Comparison of ENCODE assay signal across 33 mouse cellular contexts in the genomic region with DNA sequence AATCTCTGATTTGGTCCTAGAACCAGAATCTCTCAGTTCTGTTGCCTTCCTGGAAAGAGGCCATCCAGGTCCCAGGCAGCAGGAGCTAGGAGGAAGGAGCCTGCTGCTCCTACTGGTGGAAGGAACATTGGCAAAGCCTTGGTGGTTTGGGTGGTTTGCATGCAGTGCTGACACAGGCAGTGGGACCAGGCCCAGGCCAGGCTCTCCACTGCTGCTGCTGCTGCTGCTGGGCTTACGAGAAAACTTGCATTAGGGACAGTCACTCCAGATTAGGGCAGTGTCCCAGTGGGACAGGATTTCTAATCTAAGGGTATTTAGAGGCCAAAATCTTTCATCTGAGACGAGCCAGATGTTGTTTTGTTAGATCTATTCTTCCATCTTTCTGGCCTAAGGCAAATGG.
DNase-seq lines count a peak whose midpoint lies in the region; ATAC-seq lines count a peak whose summit lies in the region.
"Had no signal": no experiment of that assay in that cellular context is flagged by ENCODE, and none has a peak within 500 bp of the region (broad histone marks: within the 10 kb centered on the region; RNA-seq: fewer than 3 reads in every experiment).

No protein-coding gene starts in this region.

- no peaks in the 10 kb centered on the region for H3K27me3 ChIP-seq in heart, embryonic 12.5 days (replicated peaks)
- H3K27me3 ChIP-seq in heart, embryonic 11.5 days (ENCODE audit: control insufficient read depth, insufficient read depth, low read length), result no peaks in the 10 kb centered on the region
- peaks cover 12% of the 10 kb centered on the region for H3K27me3 ChIP-seq in embryonic facial prominence, embryonic 13.5 days
- no peaks in the 10 kb centered on the region for H3K27me3 ChIP-seq in limb, embryonic 15.5 days
- H3K27me3 ChIP-seq: forebrain, embryonic 13.5 days; heart, embryonic 15.5 days; hindbrain, embryonic 15.5 days; kidney, embryonic 15.5 days; liver, embryonic 12.5 days; neural tube, embryonic 12.5 days had no signal

- H3K4me1 ChIP-seq in heart, embryonic 12.5 days (replicated peaks), result peaks cover 5% of the 10 kb centered on the region; the same call in 1 of the 2 replicates
- 0 out of 2 replicates have a peak, but pooled peaks cover 3% of the 10 kb centered on the region for H3K4me1 ChIP-seq in heart, embryonic 11.5 days (ENCODE audit: control insufficient read depth, insufficient read depth, low read length)
- peaks cover 14% of the 10 kb centered on the region; the same call in 1 of the 2 replicates for H3K4me1 ChIP-seq in embryonic facial prominence, embryonic 13.5 days
- H3K4me1 ChIP-seq in limb, embryonic 15.5 days, result peaks cover 8% of the 10 kb centered on the region; the same call in 1 of the 2 replicates
- H3K4me1 ChIP-seq: forebrain, embryonic 13.5 days; heart, embryonic 15.5 days; hindbrain, embryonic 15.5 days; kidney, embryonic 15.5 days; liver, embryonic 12.5 days; neural tube, embryonic 12.5 days had no signal

- H3K9ac ChIP-seq in heart, embryonic 12.5 days, result no peak overlapping the region
- H3K9ac ChIP-seq in heart, embryonic 11.5 days (ENCODE audit: low read depth, low read length), result no peak overlapping the region
- H3K9ac ChIP-seq in embryonic facial prominence, embryonic 13.5 days, result no peak overlapping the region
- H3K9ac ChIP-seq in limb, embryonic 15.5 days, result no peak overlapping the region
- H3K9ac ChIP-seq: forebrain, embryonic 13.5 days; heart, embryonic 15.5 days; hindbrain, embryonic 15.5 days; kidney, embryonic 15.5 days; liver, embryonic 12.5 days; liver, postnatal 0 days; neural tube, embryonic 12.5 days had no signal

- 0 out of 2 replicates have a peak overlapping the region, but pooled peaks have one; percentile 11 for H3K27ac ChIP-seq in heart, embryonic 12.5 days (ENCODE audit: poor library complexity, severe bottlenecking)
- no peak overlapping the region for H3K27ac ChIP-seq in heart, embryonic 11.5 days (ENCODE audit: low read depth, low read length)
- peak overlapping the region; percentile 39 for H3K27ac ChIP-seq in embryonic facial prominence, embryonic 13.5 days
- H3K27ac ChIP-seq in limb, embryonic 15.5 days, result peak overlapping the region; percentile 67
- H3K27ac ChIP-seq: forebrain, embryonic 13.5 days; heart, embryonic 15.5 days; hindbrain, embryonic 10.5 days; hindbrain, embryonic 15.5 days; kidney, embryonic 15.5 days; layer of hippocampus, adult 2 months; left cerebral cortex, adult 2 months; liver, embryonic 12.5 days; neural tube, embryonic 12.5 days had no signal

- peak; percentile 10 to 24 for DNase-seq in heart, postnatal 14 days
- DNase-seq in left cerebral cortex, postnatal 10 days (ENCODE audit: extremely low spot score in 1 of 2, low spot score in 2 of 2), result no peak
- DNase-seq: adrenal gland, adult 2 months; adrenal gland, postnatal 36 days; B cell, adult 2 months; cerebellum, adult 18-20 months; cerebellum, postnatal 10 days; gastrocnemius, postnatal 14 days; kidney, adult 18-20 months; kidney, postnatal 25 days; left cerebral cortex, postnatal 4 days; liver, postnatal 0 days; lung, postnatal 14 days; right cerebral cortex, postnatal 4 days; thymus, adult 2 months; thymus, postnatal 4 days had no signal

- no peaks in the 10 kb centered on the region for H3K36me3 ChIP-seq in heart, embryonic 12.5 days
- H3K36me3 ChIP-seq in heart, embryonic 11.5 days (ENCODE audit: control insufficient read depth, insufficient read depth, low read length), result no peaks in the 10 kb centered on the region
- no peaks in the 10 kb centered on the region for H3K36me3 ChIP-seq in embryonic facial prominence, embryonic 13.5 days
- H3K36me3 ChIP-seq in limb, embryonic 15.5 days, result no peaks in the 10 kb centered on the region
- H3K36me3 ChIP-seq: heart, embryonic 15.5 days; hindbrain, embryonic 10.5 days; hindbrain, embryonic 15.5 days; kidney, embryonic 15.5 days; liver, embryonic 12.5 days; neural tube, embryonic 12.5 days had no signal

- no peak for ATAC-seq in heart, embryonic 12.5 days (ENCODE audit: insufficient number of reproducible peaks, low FRiP score)
- no peak for ATAC-seq in heart, embryonic 11.5 days (replicated peaks; ENCODE audit: insufficient number of reproducible peaks, low FRiP score, low TSS enrichment)
- no peak for ATAC-seq in embryonic facial prominence, embryonic 13.5 days (ENCODE audit: insufficient number of reproducible peaks, insufficient read depth, low FRiP score, low TSS enrichment, low read depth)
- ATAC-seq in limb, embryonic 15.5 days (ENCODE audit: insufficient number of reproducible peaks, low FRiP score, low TSS enrichment, low read depth), result no peak
- ATAC-seq: forebrain, embryonic 13.5 days; inflammation-experienced regulatory T-cells, adult 6 months; liver, embryonic 12.5 days; liver, postnatal 0 days; midbrain, embryonic 16.5 days had no signal

- H3K9me3 ChIP-seq in heart, embryonic 12.5 days (replicated peaks), result no peaks in the 10 kb centered on the region
- H3K9me3 ChIP-seq in heart, embryonic 11.5 days (replicated peaks; ENCODE audit: control insufficient read depth, low read length), result no peaks in the 10 kb centered on the region; the same call in 1 of the 2 replicates
- H3K9me3 ChIP-seq in embryonic facial prominence, embryonic 13.5 days, result no peaks in the 10 kb centered on the region
- H3K9me3 ChIP-seq in limb, embryonic 15.5 days, result no peaks in the 10 kb centered on the region
- H3K9me3 ChIP-seq: forebrain, embryonic 13.5 days; heart, embryonic 15.5 days; hindbrain, embryonic 10.5 days; hindbrain, embryonic 15.5 days; kidney, embryonic 15.5 days; liver, embryonic 12.5 days; neural tube, embryonic 12.5 days had no signal

- 46% methylated on average over 2 of the region's 2 CpGs for WGBS in heart, embryonic 12.5 days
- WGBS in heart, embryonic 11.5 days (ENCODE audit: insufficient replicate concordance), result 46% methylated on average over 2 of the region's 2 CpGs
- 32% methylated on average over 2 of the region's 2 CpGs for WGBS in embryonic facial prominence, embryonic 13.5 days
- WGBS in limb, embryonic 15.5 days, result 33% methylated on average over 2 of the region's 2 CpGs

- intact Hi-C loops in heart, postnatal 14 days (cut with DNase I), result no loop called here
- intact Hi-C loops in left cerebral cortex, postnatal 10 days (cut with DNase I), result no loop called here

- H3K4me2 ChIP-seq in heart, embryonic 12.5 days, result no peak overlapping the region
- no peak overlapping the region for H3K4me2 ChIP-seq in heart, embryonic 11.5 days
- no peak overlapping the region for H3K4me2 ChIP-seq in embryonic facial prominence, embryonic 13.5 days
- H3K4me2 ChIP-seq in limb, embryonic 15.5 days, result no peak overlapping the region
- H3K4me2 ChIP-seq: forebrain, embryonic 13.5 days; heart, embryonic 15.5 days; hindbrain, embryonic 15.5 days; kidney, embryonic 15.5 days; liver, embryonic 12.5 days; midbrain, embryonic 11.5 days; neural tube, embryonic 12.5 days had no signal

- no peak overlapping the region for H3K4me3 ChIP-seq in heart, embryonic 12.5 days
- no peak overlapping the region for H3K4me3 ChIP-seq in heart, embryonic 11.5 days (ENCODE audit: low read depth, low read length)
- H3K4me3 ChIP-seq in embryonic facial prominence, embryonic 13.5 days, result no peak overlapping the region
- no peak overlapping the region for H3K4me3 ChIP-seq in limb, embryonic 15.5 days
- H3K4me3 ChIP-seq: forebrain, embryonic 13.5 days; heart, embryonic 15.5 days; hindbrain, embryonic 10.5 days; hindbrain, embryonic 15.5 days; kidney, embryonic 15.5 days; layer of hippocampus, adult 2 months; left cerebral cortex, adult 2 months; liver, embryonic 12.5 days; myocyte; neural tube, embryonic 12.5 days had no signal

Comparison
In these comparisons a context has a peak if more than half of its experiments do, and no peak if none do; other contexts are left out.
1. DNase-seq: peak in heart, postnatal 14 days (2 of 2); none in left cerebral cortex, postnatal 10 days (0 of 2).